Mouse (Mus musculus): ENCODE results near the gene Chchd6.

GRCm38 (mm10) chr6:89392213-89392612 is 203.2 kb downstream of the Chchd6 start:
- TF ChIP-seq TCF12 (IDR thresholded peaks at IDR 0.05; ENCODE audit: low read depth, low read length) (no peak), POLR2A (IDR thresholded peaks at IDR 0.05; ENCODE audit: control insufficient read depth in 1 of 2, insufficient read depth in 1 of 2, low read depth in 1 of 2, low read length in 2 of 2, poor library complexity in 1 of 2) (no peak), CTCF (IDR thresholded peaks at IDR 0.05 in 2 of 3, conservative IDR thresholded peaks at IDR 0.05 in 1 of 3; ENCODE audit: control insufficient read depth in 1 of 3, insufficient read depth in 1 of 3, low read depth in 2 of 3, low read length in 3 of 3, poor library complexity in 1 of 3, severe bottlenecking in 1 of 3) (no peak), RCOR1 (IDR thresholded peaks at IDR 0.05; ENCODE audit: low read depth, low read length) (no peak), BHLHE40 (IDR thresholded peaks at IDR 0.05; ENCODE audit: borderline replicate concordance, low read depth, low read length) (no peak), CHD2 (IDR thresholded peaks at IDR 0.05; ENCODE audit: low read length) (no peak), TAL1 (IDR thresholded peaks at IDR 0.05; ENCODE audit: low read length) (no peak), EP300 (IDR thresholded peaks at IDR 0.05; ENCODE audit: low read depth in 1 of 2, low read length in 2 of 2) (no peak), GATA1 (IDR thresholded peaks at IDR 0.05; ENCODE audit: low read depth, low read length) (no peak), MYC (IDR thresholded peaks at IDR 0.05; ENCODE audit: low read depth, low read length) (no peak), KAT2A (conservative IDR thresholded peaks at IDR 0.05; ENCODE audit: low read depth, low read length) (no peak), SMC3 (IDR thresholded peaks at IDR 0.05; ENCODE audit: low read depth, low read length) (no peak), SIN3A (IDR thresholded peaks at IDR 0.05; ENCODE audit: low read length) (no peak)

Data from MEL (cell line).